Mouse (Mus musculus): ENCODE data around the gene Macrod2. TPM values are rescaled to one million over a fixed set of nuclear protein-coding genes. Genes with fewer than 3 reads are reported as not detected.
A peak's percentile ranks its signal among the peaks of the same experiment; 100 is the strongest.

Gene Macrod2
- polyA plus RNA-seq, 1 experiment from 2014 or later = 22.7 TPM

DNA sequence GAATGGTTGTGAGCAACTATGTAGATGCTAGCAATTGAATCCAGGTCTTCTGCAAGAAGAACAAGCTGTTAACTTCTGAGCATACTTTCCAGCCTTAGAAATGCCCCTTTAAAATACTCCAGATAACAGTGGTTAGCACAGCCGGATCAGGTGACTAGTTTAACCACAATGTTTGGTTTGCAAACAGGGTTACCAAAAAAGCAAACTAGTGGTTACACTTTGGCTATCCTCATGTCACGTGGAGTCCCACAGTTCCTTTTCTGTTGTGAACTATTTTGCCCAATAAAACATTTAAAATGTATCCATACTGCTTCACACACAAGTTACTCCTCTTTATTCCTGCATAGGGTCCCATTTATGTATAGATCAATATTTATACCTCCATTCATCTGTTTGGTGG lies 879.2 kb downstream of the Macrod2 start:
- Histone ChIP-seq H3K27me3 (replicated peaks; ENCODE audit: insufficient read depth, low read length) (no peaks in the 10 kb centered on the region), H3K27ac (ENCODE audit: low read length) (no peak overlapping the region), H3K4me2 (replicated peaks; ENCODE audit: low read depth, low read length) (no peak overlapping the region), H3K9ac (replicated peaks; ENCODE audit: low read depth) (no peak overlapping the region), H3K9me3 (ENCODE audit: low read length) (no peaks in the 10 kb centered on the region), H3K4me1 (ENCODE audit: insufficient read depth, low read depth, low read length) (no peaks in the 10 kb centered on the region), H3K4me3 (ENCODE audit: low read depth, low read length) (no peak overlapping the region), H3K36me3 (ENCODE audit: insufficient read depth, low read length) (no peaks in the 10 kb centered on the region)
- ATAC-seq (no peak), DNase-seq (ENCODE audit: low spot score) (peak; percentile 11)
- WGBS = 48% methylated on average over 2 of the region's 2 CpGs
- TF ChIP-seq EP300 (IDR thresholded peaks at IDR 0.05) (no peak; the same call in 1 of the 2 replicates), CTCF (IDR thresholded peaks at IDR 0.05) (no peak)

DNA sequence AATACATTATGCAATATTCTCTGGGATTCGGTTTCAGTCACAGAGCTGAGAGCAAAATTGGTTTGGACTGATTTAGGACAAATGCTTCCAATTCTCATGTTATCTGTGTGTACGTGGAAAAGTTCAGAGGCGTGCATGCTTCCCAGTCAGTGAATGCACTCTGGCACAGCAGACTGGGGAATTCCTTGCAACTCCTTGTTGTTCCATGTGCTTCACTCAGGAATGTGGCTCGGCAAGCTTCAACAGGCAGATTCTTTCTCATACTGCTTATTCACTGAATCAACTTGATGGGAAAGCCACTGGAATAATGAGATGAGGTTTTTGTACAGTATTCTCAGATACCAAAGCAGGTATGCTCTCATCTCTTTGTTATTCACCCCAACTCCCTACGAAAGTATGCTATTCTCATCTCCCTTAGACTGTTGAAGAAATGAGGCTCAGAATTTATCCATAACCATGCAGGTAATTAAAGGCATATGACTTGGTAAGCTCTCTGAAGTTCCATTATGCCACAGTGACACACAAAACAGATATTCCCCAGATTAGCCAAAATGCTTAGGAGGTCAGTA lies 884.1 kb downstream of the Macrod2 start:
- TF ChIP-seq CTCF (IDR thresholded peaks at IDR 0.05) (no peak), EP300 (IDR thresholded peaks at IDR 0.05) (peak; percentile 96)
- Histone ChIP-seq H3K27ac (ENCODE audit: low read length) (no peak overlapping the region), H3K9ac (replicated peaks; ENCODE audit: low read depth) (no peak overlapping the region), H3K36me3 (ENCODE audit: insufficient read depth, low read length) (no peaks in the 10 kb centered on the region), H3K4me3 (ENCODE audit: low read depth, low read length) (no peak overlapping the region), H3K4me2 (replicated peaks; ENCODE audit: low read depth, low read length) (no peak overlapping the region), H3K27me3 (replicated peaks; ENCODE audit: insufficient read depth, low read length) (no peaks in the 10 kb centered on the region), H3K4me1 (ENCODE audit: insufficient read depth, low read depth, low read length) (no peaks in the 10 kb centered on the region), H3K9me3 (ENCODE audit: low read length) (no peaks in the 10 kb centered on the region)
- 25% methylated on average over 5 of the region's 5 CpGs for WGBS
- ATAC-seq (peak; percentile 94), DNase-seq (ENCODE audit: low spot score) (peak; percentile 81)

DNA sequence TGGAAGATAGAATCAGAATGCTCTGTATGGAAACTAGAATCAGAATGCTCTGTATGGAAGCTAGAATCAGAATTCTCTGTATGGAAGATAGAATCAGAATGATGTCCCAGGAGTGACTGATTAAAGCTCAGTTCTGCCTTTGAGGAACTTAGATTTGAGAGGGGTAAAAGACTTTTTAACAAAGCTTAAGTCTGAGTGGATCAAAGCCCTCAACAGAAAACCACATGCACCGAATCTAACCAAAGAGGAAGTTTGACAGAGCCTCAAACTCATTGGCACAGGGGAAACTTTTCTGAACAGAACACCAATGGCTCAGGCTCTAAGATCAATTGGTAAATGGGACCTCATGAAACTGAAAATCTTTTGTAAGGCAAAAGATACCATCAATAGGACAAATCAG lies 885.7 kb downstream of the Macrod2 start:
- Histone ChIP-seq H3K9me3 (ENCODE audit: low read length) (no peaks in the 10 kb centered on the region), H3K9ac (replicated peaks; ENCODE audit: low read depth) (no peak overlapping the region), H3K36me3 (ENCODE audit: insufficient read depth, low read length) (no peaks in the 10 kb centered on the region), H3K27me3 (replicated peaks; ENCODE audit: insufficient read depth, low read length) (no peaks in the 10 kb centered on the region), H3K4me2 (replicated peaks; ENCODE audit: low read depth, low read length) (no peak overlapping the region), H3K4me1 (ENCODE audit: insufficient read depth, low read depth, low read length) (no peaks in the 10 kb centered on the region), H3K4me3 (ENCODE audit: low read depth, low read length) (no peak overlapping the region), H3K27ac (ENCODE audit: low read length) (no peak overlapping the region)
- TF ChIP-seq EP300 (IDR thresholded peaks at IDR 0.05) (no peak), CTCF (IDR thresholded peaks at IDR 0.05) (no peak)
- ATAC-seq (no peak), DNase-seq (ENCODE audit: low spot score) (no peak)
- WGBS = 76% methylated on average over 1 of the region's 1 CpGs

DNA sequence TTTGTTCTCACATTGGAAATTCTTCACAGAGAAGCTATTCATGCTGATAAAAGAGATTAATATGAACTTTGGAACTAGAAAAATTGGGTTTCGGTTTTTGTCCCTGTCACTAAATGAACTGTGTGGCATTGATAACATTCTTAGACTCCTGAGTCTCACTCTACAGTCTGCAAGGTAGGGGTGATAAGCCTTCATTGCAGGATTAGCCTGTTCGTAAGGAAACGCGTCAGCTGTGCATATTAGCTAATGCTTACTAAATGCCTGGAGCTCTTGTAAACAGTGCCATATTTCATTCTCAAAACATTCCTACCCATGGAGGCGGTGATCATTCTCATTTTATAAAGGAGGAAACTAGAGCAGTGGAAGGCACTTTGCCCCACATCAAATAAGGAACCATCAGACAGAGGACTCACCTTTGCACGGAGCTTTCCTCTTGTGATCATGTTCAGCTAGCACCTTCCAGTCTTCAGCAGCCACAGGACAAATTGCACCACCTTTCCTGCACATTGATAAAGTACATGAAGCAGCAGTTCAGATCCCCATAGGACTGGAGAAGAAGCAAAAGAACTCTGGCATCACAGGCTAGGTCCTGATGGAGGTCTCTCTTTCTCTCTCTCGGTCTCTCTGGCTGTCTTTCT lies 891.1 kb downstream of the Macrod2 start:
- Histone ChIP-seq H3K27ac (ENCODE audit: low read length) (no peak overlapping the region), H3K27me3 (replicated peaks; ENCODE audit: insufficient read depth, low read length) (no peaks in the 10 kb centered on the region), H3K9ac (replicated peaks; ENCODE audit: low read depth) (no peak overlapping the region), H3K4me3 (ENCODE audit: low read depth, low read length) (no peak overlapping the region), H3K4me1 (ENCODE audit: insufficient read depth, low read depth, low read length) (no peaks in the 10 kb centered on the region; the same call in 1 of the 2 replicates), H3K36me3 (ENCODE audit: insufficient read depth, low read length) (no peaks in the 10 kb centered on the region), H3K4me2 (replicated peaks; ENCODE audit: low read depth, low read length) (no peak overlapping the region), H3K9me3 (ENCODE audit: low read length) (no peaks in the 10 kb centered on the region)
- WGBS = 51% methylated on average over 7 of the region's 7 CpGs
- no peak for DNase-seq (ENCODE audit: low spot score)
- no peak for TF ChIP-seq CTCF (IDR thresholded peaks at IDR 0.05)
- no peak for TF ChIP-seq EP300 (IDR thresholded peaks at IDR 0.05)
- no peak for ATAC-seq

DNA sequence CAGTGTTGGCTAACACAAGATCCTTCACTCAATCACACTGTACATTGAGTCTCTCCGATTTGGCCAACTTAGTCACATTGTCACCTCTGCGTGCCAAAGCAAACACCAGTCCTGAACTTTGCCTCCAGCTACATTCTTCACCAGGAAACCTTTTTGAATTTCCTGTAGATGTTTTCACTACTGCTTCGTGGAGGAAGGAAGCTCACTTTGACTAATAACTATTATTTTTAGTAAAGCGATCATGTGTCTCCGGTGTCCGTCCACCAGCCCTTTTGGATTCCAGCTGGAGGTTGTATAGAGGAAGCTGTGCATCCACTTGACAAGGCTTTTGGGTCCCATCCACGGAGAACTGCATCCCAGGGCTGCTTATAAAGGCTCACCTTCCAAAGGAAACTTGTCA lies 893.4 kb downstream of the Macrod2 start:
- no peak overlapping the region for H3K4me3 ChIP-seq (ENCODE audit: low read depth, low read length)
- no peaks in the 10 kb centered on the region for H3K27me3 ChIP-seq (replicated peaks; ENCODE audit: insufficient read depth, low read length)
- DNase-seq (ENCODE audit: low spot score) = peak; percentile 61
- no peaks in the 10 kb centered on the region for H3K36me3 ChIP-seq (ENCODE audit: insufficient read depth, low read length)
- peak overlapping the region; percentile 26; the same call in 1 of the 2 replicates for H3K27ac ChIP-seq (ENCODE audit: low read length)
- no peak overlapping the region for H3K9ac ChIP-seq (replicated peaks; ENCODE audit: low read depth)
- no peak overlapping the region for H3K4me2 ChIP-seq (replicated peaks; ENCODE audit: low read depth, low read length)
- TF ChIP-seq EP300 (IDR thresholded peaks at IDR 0.05) = peak; percentile 34; the same call in 1 of the 2 replicates
- TF ChIP-seq CTCF (IDR thresholded peaks at IDR 0.05) = no peak
- WGBS = 22% methylated on average over 7 of the region's 7 CpGs
- H3K4me1 ChIP-seq (ENCODE audit: insufficient read depth, low read depth, low read length) = no peaks in the 10 kb centered on the region; the same call in 1 of the 2 replicates
- ATAC-seq = peak; percentile 71
- H3K9me3 ChIP-seq (ENCODE audit: low read length) = no peaks in the 10 kb centered on the region

DNA sequence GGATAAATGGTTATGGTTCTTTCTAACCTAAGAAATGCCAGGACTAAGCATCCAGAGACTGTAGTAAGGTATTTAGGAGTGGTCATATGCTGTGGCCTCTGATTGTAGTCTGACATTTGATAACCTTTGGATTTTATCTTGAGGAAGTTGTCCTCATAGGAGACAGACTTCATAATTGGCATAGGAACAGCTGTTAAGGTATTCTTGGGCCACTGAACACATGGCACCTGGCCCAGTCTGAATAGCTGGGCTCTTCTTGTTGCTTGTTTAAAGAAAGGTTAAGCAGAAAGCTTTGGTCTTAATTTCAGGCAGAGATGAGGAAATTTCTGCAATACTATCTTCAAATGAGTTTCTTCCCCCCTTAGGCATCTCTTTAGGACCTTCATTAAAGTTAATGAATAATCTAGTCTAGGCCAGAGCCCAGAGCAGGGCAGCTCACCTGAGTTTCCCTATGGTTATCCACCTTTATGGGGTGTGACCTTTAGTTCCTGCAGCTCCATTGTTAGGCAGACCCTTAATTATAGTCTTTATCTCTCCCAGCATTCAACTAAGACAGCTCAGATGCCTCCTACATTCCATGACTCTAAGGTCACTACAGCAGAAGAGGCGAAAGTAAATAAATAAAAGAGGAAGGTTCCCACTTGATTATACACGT lies 894.1 kb downstream of the Macrod2 start:
- Histone ChIP-seq H3K36me3 (ENCODE audit: insufficient read depth, low read length) (no peaks in the 10 kb centered on the region), H3K27me3 (replicated peaks; ENCODE audit: insufficient read depth, low read length) (no peaks in the 10 kb centered on the region), H3K27ac (ENCODE audit: low read length) (no peak overlapping the region), H3K4me2 (replicated peaks; ENCODE audit: low read depth, low read length) (no peak overlapping the region), H3K9me3 (ENCODE audit: low read length) (no peaks in the 10 kb centered on the region), H3K4me1 (ENCODE audit: insufficient read depth, low read depth, low read length) (no peaks in the 10 kb centered on the region; the same call in 1 of the 2 replicates), H3K4me3 (ENCODE audit: low read depth, low read length) (no peak overlapping the region), H3K9ac (replicated peaks; ENCODE audit: low read depth) (no peak overlapping the region)
- 43% methylated on average over 2 of the region's 2 CpGs for WGBS
- TF ChIP-seq CTCF (IDR thresholded peaks at IDR 0.05) (no peak), EP300 (IDR thresholded peaks at IDR 0.05) (peak; percentile 76)
- ATAC-seq = peak; percentile 62
- DNase-seq (ENCODE audit: low spot score) = peak; percentile 49

Measured in lung, postnatal 0 days (tissue).